8 mouse cellular contexts compared by ENCODE assay signal in the genomic region with DNA sequence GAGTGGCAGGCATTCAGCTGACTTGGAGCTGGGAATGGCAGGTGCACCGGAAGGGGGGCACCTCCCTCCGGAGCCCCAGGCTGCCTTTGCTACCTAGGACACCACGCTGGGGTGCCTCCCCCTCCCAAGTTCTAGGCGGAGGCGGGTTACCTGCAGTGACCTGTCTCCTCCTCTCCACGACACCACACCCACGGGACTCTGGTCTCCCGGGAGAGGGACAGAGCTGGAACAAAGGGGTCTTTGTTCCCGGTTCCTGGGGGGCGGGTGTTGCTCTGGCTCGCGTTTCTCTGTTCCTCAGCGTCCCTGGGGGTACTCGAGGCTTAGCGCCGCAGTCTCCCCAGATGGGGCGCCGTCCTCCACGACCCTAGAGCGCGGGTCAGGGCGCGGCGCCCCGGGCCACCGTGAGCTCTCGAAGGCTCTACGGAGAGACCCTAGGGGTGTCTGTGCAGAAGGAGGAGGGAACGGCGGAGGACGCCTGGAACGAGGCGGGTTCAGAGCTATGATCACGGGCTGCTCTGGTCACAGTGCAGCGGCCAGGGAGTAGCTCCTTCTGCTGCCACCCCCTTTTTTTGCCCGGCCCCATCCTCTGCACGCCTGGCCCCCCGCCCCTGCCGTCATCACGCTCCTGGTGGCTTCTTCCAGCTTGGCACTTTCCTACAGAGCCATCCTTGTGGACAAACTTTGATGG. TPM values are rescaled to one million over a fixed set of nuclear protein-coding genes. Genes with fewer than 3 reads are reported as not detected.
DNase-seq lines count a peak whose midpoint lies in the region; ATAC-seq and TF ChIP-seq lines count a peak whose summit lies in the region.

A gene (plus strand): TSS at position 617 of the 688 bp plus-strand sequence.

- no peak within 1 kb of the TSS for H3K9ac ChIP-seq in heart, embryonic 13.5 days
- H3K9ac ChIP-seq in intestine, embryonic 14.5 days (ENCODE audit: low read length), result no peak within 1 kb of the TSS
- H3K9ac ChIP-seq in midbrain, postnatal 0 days (replicated peaks; ENCODE audit: low read length, poor library complexity, severe bottlenecking), result peak within 1 kb of the TSS; percentile 87

- peak within 1 kb of the TSS; percentile 56 for H3K4me3 ChIP-seq in heart, embryonic 13.5 days
- H3K4me3 ChIP-seq in E14TG2a.4 (replicated peaks; ENCODE audit: low read length), result peak within 1 kb of the TSS; percentile 86
- peak within 1 kb of the TSS; percentile 37 for H3K4me3 ChIP-seq in intestine, embryonic 14.5 days (ENCODE audit: low read depth, low read length)
- peak within 1 kb of the TSS; percentile 77 for H3K4me3 ChIP-seq in midbrain, postnatal 0 days (ENCODE audit: low read depth, low read length)

- 1% methylated on average over 40 of the region's 40 CpGs for WGBS in heart, embryonic 13.5 days
- WGBS in intestine, embryonic 14.5 days, result 2% methylated on average over 40 of the region's 40 CpGs
- WGBS in midbrain, postnatal 0 days, result 1% methylated on average over 35 of the region's 40 CpGs

- H3K4me2 ChIP-seq in heart, embryonic 13.5 days, result peak within 1 kb of the TSS; percentile 80
- H3K4me2 ChIP-seq in intestine, embryonic 14.5 days (ENCODE audit: low read length), result peak within 1 kb of the TSS; percentile 62
- peak within 1 kb of the TSS; percentile 95 for H3K4me2 ChIP-seq in midbrain, postnatal 0 days (ENCODE audit: low read depth, low read length, poor library complexity, severe bottlenecking)

- peaks cover 48% of the 10 kb centered on the region for H3K27me3 ChIP-seq in heart, embryonic 13.5 days (replicated peaks)
- peaks cover 10% of the 10 kb centered on the region for H3K27me3 ChIP-seq in E14TG2a.4 (ENCODE audit: insufficient read depth, low read length)
- peaks cover 23% of the 10 kb centered on the region for H3K27me3 ChIP-seq in intestine, embryonic 14.5 days (replicated peaks; ENCODE audit: control insufficient read depth, insufficient read depth, low read length)
- H3K27me3 ChIP-seq in midbrain, postnatal 0 days (ENCODE audit: insufficient read depth, low read length), result no peaks in the 10 kb centered on the region

- H3K27ac ChIP-seq in heart, embryonic 13.5 days (replicated peaks), result no peak within 1 kb of the TSS
- H3K27ac ChIP-seq in intestine, embryonic 14.5 days (ENCODE audit: low read depth), result peak within 1 kb of the TSS; percentile 22; the same call in 1 of the 2 replicates
- H3K27ac ChIP-seq in midbrain, postnatal 0 days (ENCODE audit: low read depth, low read length), result peak within 1 kb of the TSS; percentile 93

- DNase-seq in heart, postnatal 4 days, result no peak
- peak; percentile 32 for DNase-seq in embryo, embryonic 9.5 days (ENCODE audit: extremely low spot score)
- peak; percentile 60 for DNase-seq in intestine, embryonic 14.5 days (ENCODE audit: low spot score)
- peak; percentile 53 for DNase-seq in midbrain, postnatal 0 days (ENCODE audit: low spot score)
- DNase-seq in thymus, postnatal 4 days, result peak; percentile 57
- no peak for DNase-seq in urinary bladder, postnatal 14 days (ENCODE audit: low spot score)

- ATAC-seq in heart, embryonic 13.5 days (ENCODE audit: extremely low read depth, insufficient number of reproducible peaks, low FRiP score, low TSS enrichment), result no peak
- ATAC-seq in intestine, embryonic 14.5 days (replicated peaks; ENCODE audit: low FRiP score, low TSS enrichment, low read depth), result peak; percentile 65
- peak; percentile 69 for ATAC-seq in midbrain, postnatal 0 days (ENCODE audit: low FRiP score)

- peaks cover 14% of the 10 kb centered on the region for H3K4me1 ChIP-seq in heart, embryonic 13.5 days
- H3K4me1 ChIP-seq in E14TG2a.4 (replicated peaks; ENCODE audit: low read depth, low read length), result peaks cover 34% of the 10 kb centered on the region
- no peaks in the 10 kb centered on the region for H3K4me1 ChIP-seq in intestine, embryonic 14.5 days (replicated peaks; ENCODE audit: control insufficient read depth, insufficient read depth, low read length)
- no peaks in the 10 kb centered on the region; the same call in 1 of the 2 replicates for H3K4me1 ChIP-seq in midbrain, postnatal 0 days (ENCODE audit: insufficient read depth, low read length)

- H3K36me3 ChIP-seq in heart, embryonic 13.5 days, result no peaks in the 10 kb centered on the region
- H3K36me3 ChIP-seq in E14TG2a.4 (ENCODE audit: insufficient read depth, low read length), result no peaks in the 10 kb centered on the region
- no peaks in the 10 kb centered on the region for H3K36me3 ChIP-seq in intestine, embryonic 14.5 days (ENCODE audit: control insufficient read depth, insufficient read depth, low read length)
- no peaks in the 10 kb centered on the region for H3K36me3 ChIP-seq in midbrain, postnatal 0 days (ENCODE audit: insufficient read depth, low read length)

- no peaks in the 10 kb centered on the region for H3K9me3 ChIP-seq in heart, embryonic 13.5 days
- H3K9me3 ChIP-seq in E14TG2a.4 (ENCODE audit: low read length), result no peaks in the 10 kb centered on the region
- H3K9me3 ChIP-seq in intestine, embryonic 14.5 days (ENCODE audit: control insufficient read depth, low read length), result no peaks in the 10 kb centered on the region
- no peaks in the 10 kb centered on the region for H3K9me3 ChIP-seq in midbrain, postnatal 0 days (ENCODE audit: low read length)

- no peak for TF ChIP-seq CTCF in E14TG2a.4 (conservative IDR thresholded peaks at IDR 0.05; ENCODE audit: low read length)
- TF ChIP-seq CTCF in midbrain, postnatal 0 days (IDR thresholded peaks at IDR 0.05), result peak; percentile 40

RNA-seq across cellular contexts. Expression of the gene that starts here (rescaled TPM):
- polyA plus RNA-seq in heart, embryonic 13.5 days (2015; fragmentation: Nextera tagmentation; extraction: Ambion mirVana), result 0.04 TPM in 1 of 2 replicates, not detected in the other
- total RNA-seq in heart, postnatal 4 days (2021), result not detected
- polyA plus RNA-seq in intestine, embryonic 14.5 days (2014; fragmentation: Nextera tagmentation; extraction: Ambion mirVana), result 0.72 and 0.85 TPM in 2 replicates
- 5.2 and 7.9 TPM in 2 replicates for total RNA-seq in midbrain, postnatal 0 days (2014; rRNA removed)
- polyA plus RNA-seq in midbrain, postnatal 0 days (2015; fragmentation: Nextera tagmentation; extraction: Ambion mirVana), result 2.3 and 2.8 TPM in 2 replicates

Comparison
In these comparisons a context has a peak if more than half of its experiments do, and no peak if none do; other contexts are left out.
1. Peak in DNase-seq, ATAC-seq, H3K4me3 ChIP-seq, H3K27ac ChIP-seq and H3K4me2 ChIP-seq in intestine, embryonic 14.5 days; RNA of the gene not detected or under 1 TPM.
2. DNase-seq: peak in embryo, embryonic 9.5 days (single experiment), midbrain, postnatal 0 days (single experiment) and thymus, postnatal 4 days (single experiment); none in heart, postnatal 4 days (single experiment) and urinary bladder, postnatal 14 days (single experiment).
3. Peak in every context shown above with its lines, with median percentiles within 50 percentile points of each other: H3K4me2 ChIP-seq and H3K4me3 ChIP-seq.